Mouse (Mus musculus) limb, embryonic 15.5 days (tissue): Measurements from ENCODE around the gene Krtap12-1. TPM values are rescaled to one million over a fixed set of nuclear protein-coding genes. Genes with fewer than 3 reads are reported as not detected.
"Not testable (repeated sequence)": the region's sequence is repeated elsewhere in the genome, so short reads cannot be mapped to it uniquely, and the experiment has no call there.

Experiments used
- ATAC-seq: fragments of 200-750 bp; cut with Nextera tagmentation; 2 replicates; pipeline ENCODE4 v1.8.0; 2017; ENCODE audit warnings: low read depth, moderate TSS enrichment; ENCODE audit not compliant: insufficient number of reproducible peaks, low FRiP score, low TSS enrichment
- H3K27ac ChIP-seq: fragments of 300-500 bp; sonication (generic); 2 replicates; pipeline ENCODE4 v1.5.1; 2015; ENCODE audit warnings: moderate library complexity, mild to moderate bottlenecking, inconsistent platforms
- H3K27me3 ChIP-seq: fragments of 300-500 bp; sonication (generic); 2 replicates; pipeline ENCODE4 v1.6.1; 2015; ENCODE audit warnings: inconsistent platforms
- H3K36me3 ChIP-seq: fragments of 300-500 bp; sonication (generic); 2 replicates; pipeline ENCODE4 v1.6.1; 2015; ENCODE audit warnings: inconsistent platforms
- H3K4me1 ChIP-seq: fragments of 300-500 bp; sonication (generic); 2 replicates; pipeline ENCODE4 v1.6.1; 2015; ENCODE audit warnings: inconsistent platforms
- H3K4me2 ChIP-seq: fragments of 300-500 bp; sonication (generic); 2 replicates; pipeline ENCODE4 v1.6.1; 2015; ENCODE audit warnings: mild to moderate bottlenecking, inconsistent platforms
- H3K4me3 ChIP-seq: fragments of 300-500 bp; sonication (generic); 2 replicates; pipeline ENCODE4 v1.5.1; 2015; ENCODE audit warnings: mild to moderate bottlenecking, inconsistent platforms
- H3K9ac ChIP-seq: fragments of 300-500 bp; sonication (generic); 2 replicates; pipeline ENCODE4 v1.6.1; 2015; ENCODE audit warnings: inconsistent platforms
- H3K9me3 ChIP-seq: fragments of 300-500 bp; sonication (generic); 2 replicates; pipeline ENCODE4 v1.6.1; 2016; ENCODE audit warnings: inconsistent platforms
- WGBS: fragments of 180-500 bp; shearing (Covaris S2); methylation state at CpG from one replicate; pipeline ENCODE4 v1.1.7; 2015; 5-methylcytosine and 5-hydroxymethylcytosine counted together
- polyA plus RNA-seq: library from polyadenylated mRNA; unstranded; fragments of >200 nt; fragmentation: Nextera tagmentation; extraction: Ambion mirVana; gene quantifications from 2 replicates; pipeline ENCODE4 v1.2.1, GENCODE M21; 2015

Gene Krtap12-1
- polyA plus RNA-seq, 1 experiment from 2014 or later: not detected

DNA sequence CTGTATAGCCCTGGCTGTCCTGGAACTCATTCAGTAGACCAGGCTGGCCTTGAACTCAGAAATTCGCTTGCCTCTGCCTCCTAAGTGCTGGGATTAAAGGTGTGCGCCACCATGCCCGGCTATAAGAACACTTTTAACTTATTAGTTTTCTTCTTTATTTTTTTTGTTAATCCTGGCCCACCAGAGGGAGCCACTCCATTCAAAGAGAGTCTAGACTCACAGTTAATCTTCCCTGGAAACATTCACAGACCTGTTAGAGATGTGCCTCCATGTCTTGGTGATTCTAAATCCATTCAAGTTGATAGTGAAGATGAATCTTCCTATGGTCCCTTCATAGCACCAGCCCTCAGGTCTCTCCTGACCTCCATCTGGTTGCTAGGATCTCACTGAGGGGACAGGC is 10.6 kb upstream of the Krtap12-1 start:
- ATAC-seq: no peak
- 80% methylated on average over 3 of the region's 3 CpGs for WGBS
- H3K4me2 ChIP-seq: no peak overlapping the region
- no peaks in the 10 kb centered on the region for H3K4me1 ChIP-seq
- no peaks in the 10 kb centered on the region; the same call in 1 of the 2 replicates for H3K9me3 ChIP-seq
- no peak overlapping the region for H3K9ac ChIP-seq
- H3K27ac ChIP-seq: no peak overlapping the region
- no peak overlapping the region for H3K4me3 ChIP-seq
- H3K27me3 ChIP-seq: no peaks in the 10 kb centered on the region
- no peaks in the 10 kb centered on the region for H3K36me3 ChIP-seq

DNA sequence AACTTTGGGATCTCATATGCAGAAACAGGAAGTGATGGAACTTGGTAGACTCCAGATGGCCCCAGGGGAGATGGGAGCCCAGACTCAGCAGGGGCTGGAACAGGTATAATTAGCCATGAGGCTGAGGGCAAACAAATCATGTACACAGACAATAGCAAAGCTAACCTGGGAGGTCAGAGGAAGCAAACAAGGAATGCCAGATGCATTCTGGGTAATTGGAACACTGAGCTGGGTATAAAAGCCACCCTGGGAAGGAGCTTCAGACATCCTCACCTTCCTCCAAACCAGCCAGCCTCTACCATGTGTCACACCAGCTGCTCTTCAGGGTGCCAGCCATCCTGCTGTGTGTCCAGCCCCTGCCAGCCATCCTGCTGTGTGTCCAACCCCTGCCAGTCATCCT is 9.2 kb upstream of the Krtap12-1 start, which contains the start of gene Gm10024:
TSS of gene Gm10024 (plus strand) at position 301 of the 400 bp plus-strand sequence.
- H3K27ac ChIP-seq, ATAC-seq, H3K36me3 ChIP-seq, H3K4me2 ChIP-seq, H3K9ac ChIP-seq, H3K4me3 ChIP-seq, H3K27me3 ChIP-seq, H3K9me3 ChIP-seq, H3K4me1 ChIP-seq: not testable (repeated sequence)

DNA sequence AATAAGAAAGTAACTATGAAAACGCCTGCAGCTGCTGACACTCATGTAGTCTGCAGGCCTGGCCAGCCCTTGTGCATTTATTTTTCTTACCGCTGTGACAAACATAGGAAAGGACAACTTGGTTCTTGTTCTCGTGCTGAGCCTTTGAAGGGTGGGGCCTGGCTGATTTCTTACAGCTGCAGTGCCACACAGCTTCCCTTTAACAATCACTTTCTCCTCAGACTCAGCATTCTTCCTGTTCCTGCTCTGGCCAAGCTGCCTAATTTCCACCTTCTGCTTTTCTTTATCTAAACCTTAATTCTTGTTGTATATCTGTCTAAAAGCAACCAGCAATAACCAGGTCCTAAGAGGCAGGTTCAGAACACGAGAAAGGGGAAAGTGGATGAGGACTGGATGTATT is 6.7 kb upstream of the Krtap12-1 start:
- WGBS: 49% methylated on average over 4 of the region's 4 CpGs
- no peaks in the 10 kb centered on the region for H3K4me1 ChIP-seq
- no peak for ATAC-seq
- H3K27me3 ChIP-seq: no peaks in the 10 kb centered on the region
- H3K36me3 ChIP-seq: no peaks in the 10 kb centered on the region
- no peak overlapping the region for H3K9ac ChIP-seq
- H3K4me3 ChIP-seq: no peak overlapping the region
- H3K27ac ChIP-seq: no peak overlapping the region
- H3K9me3 ChIP-seq: no peaks in the 10 kb centered on the region
- no peak overlapping the region for H3K4me2 ChIP-seq

DNA sequence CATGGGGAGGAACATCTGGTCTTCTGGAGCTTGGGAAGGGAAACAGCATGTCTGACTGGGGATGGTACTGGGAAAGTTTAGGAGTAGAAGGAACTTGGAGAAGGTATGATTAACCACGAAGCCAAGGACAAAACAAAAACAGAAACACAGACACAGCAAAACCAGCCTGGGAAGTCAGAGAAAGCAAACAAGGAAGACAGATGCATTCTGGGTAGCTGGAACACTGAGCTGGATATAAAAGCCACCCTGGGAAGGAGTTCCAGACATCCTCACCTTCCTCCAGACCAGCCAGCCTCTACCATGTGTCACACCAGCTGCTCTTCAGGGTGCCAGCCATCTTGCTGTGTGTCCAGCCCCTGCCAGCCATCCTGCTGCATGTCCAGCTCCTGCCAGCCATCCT is 4.9 kb upstream of the Krtap12-1 start, which contains the start of gene Gm10142:
TSS of gene Gm10142 (plus strand) at position 301 of the 400 bp plus-strand sequence.
- Histone ChIP-seq H3K27me3 (no peaks in the 10 kb centered on the region), H3K4me2 (no peak within 1 kb of the TSS), H3K36me3 (no peaks in the 10 kb centered on the region), H3K4me1 (no peaks in the 10 kb centered on the region), H3K9ac (no peak within 1 kb of the TSS), H3K4me3 (no peak within 1 kb of the TSS), H3K9me3 (no peaks in the 10 kb centered on the region), H3K27ac (no peak within 1 kb of the TSS)
- 76% methylated on average over 1 of the region's 1 CpGs for whole genome bisulfite sequencing
- no peak for ATAC-seq

GRCm38 (mm10) chr10:77724855-77725254 is 4.5 kb downstream of the Krtap12-1 start:
- H3K4me3 ChIP-seq: no peak overlapping the region
- no peak overlapping the region for H3K27ac ChIP-seq
- no peaks in the 10 kb centered on the region for H3K27me3 ChIP-seq
- no peaks in the 10 kb centered on the region for H3K9me3 ChIP-seq
- no peak for ATAC-seq
- no peaks in the 10 kb centered on the region for H3K36me3 ChIP-seq
- 72% methylated on average over 8 of the region's 8 CpGs for WGBS
- no peak overlapping the region for H3K9ac ChIP-seq
- no peaks in the 10 kb centered on the region for H3K4me1 ChIP-seq
- H3K4me2 ChIP-seq: no peak overlapping the region

- Histone ChIP-seq H3K4me2 (no peak within 1 kb of the TSS), H3K9me3 (no peaks in the 10 kb centered on the region), H3K27ac (no peak within 1 kb of the TSS), H3K36me3 (no peaks in the 10 kb centered on the region), H3K4me3 (no peak within 1 kb of the TSS), H3K27me3 (no peaks in the 10 kb centered on the region), H3K9ac (no peak within 1 kb of the TSS), H3K4me1 (no peaks in the 10 kb centered on the region)
- ATAC-seq: no peak
- WGBS: 27% methylated on average over 3 of the region's 3 CpGs
These were observed 5.8 kb downstream of the Krtap12-1 start, which contains the start of gene Gm10100 for GRCm38 (mm10) chr10:77726186-77726585. TSS of gene Gm10100 (plus strand) at chr10:77726486.

- H3K27me3 ChIP-seq: no peaks in the 10 kb centered on the region
- H3K9me3 ChIP-seq: no peaks in the 10 kb centered on the region
- ATAC-seq: no peak
- no peak overlapping the region for H3K9ac ChIP-seq
- 61% methylated on average over 4 of the region's 4 CpGs for WGBS
- H3K4me3 ChIP-seq: no peak overlapping the region
- no peaks in the 10 kb centered on the region for H3K4me1 ChIP-seq
- no peak overlapping the region for H3K4me2 ChIP-seq
- no peaks in the 10 kb centered on the region for H3K36me3 ChIP-seq
- H3K27ac ChIP-seq: no peak overlapping the region
These were observed 7.9 kb downstream of the Krtap12-1 start for GRCm38 (mm10) chr10:77728280-77728679.

DNA sequence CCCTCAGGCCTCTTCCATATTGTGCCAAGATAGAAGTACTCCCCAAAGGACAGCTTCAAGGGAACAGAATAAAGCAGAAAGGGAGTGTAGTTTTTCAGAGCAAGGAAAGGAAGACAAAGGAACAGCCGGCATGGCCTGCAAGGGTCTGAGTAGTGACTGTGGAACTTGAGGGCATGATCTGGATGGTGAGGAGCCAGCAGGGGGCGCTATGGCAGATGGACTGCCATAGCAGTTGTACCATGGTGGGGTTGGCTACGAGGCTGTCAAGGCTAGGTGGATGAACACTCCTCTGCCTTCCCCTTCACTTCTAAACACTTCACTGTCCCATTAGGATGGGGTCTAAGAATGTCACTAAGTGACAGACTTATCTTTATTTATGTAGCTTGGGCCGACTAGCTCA is 8.8 kb downstream of the Krtap12-1 start:
- Histone ChIP-seq H3K9me3 (no peaks in the 10 kb centered on the region), H3K9ac (no peak overlapping the region), H3K4me1 (no peaks in the 10 kb centered on the region), H3K27ac (no peak overlapping the region), H3K4me2 (no peak overlapping the region), H3K27me3 (no peaks in the 10 kb centered on the region), H3K36me3 (no peaks in the 10 kb centered on the region), H3K4me3 (no peak overlapping the region)
- ATAC-seq: no peak
- 40% methylated on average over 4 of the region's 4 CpGs for WGBS

GRCm38 (mm10) chr10:77735928-77736327 is 15.5 kb downstream of the Krtap12-1 start:
- Histone ChIP-seq H3K4me1 (no peaks in the 10 kb centered on the region), H3K36me3 (no peaks in the 10 kb centered on the region), H3K4me3 (no peak overlapping the region), H3K9me3 (peaks cover 4% of the 10 kb centered on the region; the same call in 1 of the 2 replicates), H3K4me2 (no peak overlapping the region), H3K27me3 (no peaks in the 10 kb centered on the region), H3K9ac (no peak overlapping the region), H3K27ac (no peak overlapping the region)
- 94% methylated on average over 1 of the region's 1 CpGs for WGBS
- no peak for ATAC-seq

- no peak overlapping the region for H3K4me3 ChIP-seq
- ATAC-seq: no peak
- no peak overlapping the region for H3K4me2 ChIP-seq
- H3K36me3 ChIP-seq: no peaks in the 10 kb centered on the region
- no peak overlapping the region for H3K9ac ChIP-seq
- H3K27ac ChIP-seq: no peak overlapping the region
- H3K27me3 ChIP-seq: no peaks in the 10 kb centered on the region
- H3K4me1 ChIP-seq: no peaks in the 10 kb centered on the region; the same call in 1 of the 2 replicates
- H3K9me3 ChIP-seq: peaks cover 4% of the 10 kb centered on the region; the same call in 1 of the 2 replicates
- 80% methylated on average over 4 of the region's 4 CpGs for WGBS
These were observed 18.5 kb downstream of the Krtap12-1 start for GRCm38 (mm10) chr10:77738929-77739328.

GRCm38 (mm10) chr10:77741924-77742688 is 21.7 kb downstream of the Krtap12-1 start, which contains the start of gene Gm18596:
TSS of gene Gm18596 (minus strand) at chr10:77742638.
- not testable (repeated sequence) for H3K4me2 ChIP-seq, H3K9me3 ChIP-seq, H3K9ac ChIP-seq, H3K4me3 ChIP-seq, ATAC-seq, H3K4me1 ChIP-seq, H3K27me3 ChIP-seq, H3K27ac ChIP-seq, H3K36me3 ChIP-seq
- WGBS: 37% methylated on average over 5 of the region's 5 CpGs

- WGBS: 75% methylated on average over 1 of the region's 1 CpGs
- not testable (repeated sequence) for ATAC-seq
These were observed 30.3 kb downstream of the Krtap12-1 start for GRCm38 (mm10) chr10:77750686-77751085.

More at GRCm38 (mm10) chr10:77750686-77751085, 30.3 kb downstream of the Krtap12-1 start:
- not testable (repeated sequence) for H3K27ac ChIP-seq, H3K36me3 ChIP-seq, H3K9ac ChIP-seq, H3K9me3 ChIP-seq, H3K27me3 ChIP-seq, H3K4me3 ChIP-seq, H3K4me1 ChIP-seq, H3K4me2 ChIP-seq
